Mouse (Mus musculus) megakaryocyte, adult 5-6 weeks (primary cell): ENCODE data around the gene N4bp1. TPM values are rescaled to one million over a fixed set of nuclear protein-coding genes. Genes with fewer than 3 reads are reported as not detected.
A peak's percentile ranks its signal among the peaks of the same experiment; 100 is the strongest.

Experiments
- ATAC-seq: 2 replicates; pipeline ENCODE4 v1.8.0; 2016; ENCODE audit warnings: mild to moderate bottlenecking, inconsistent platforms; ENCODE audit not compliant: poor library complexity, severe bottlenecking
- total RNA-seq, 2 experiments: library from RNA; stranded (forward) in 1 of 2; stranded (reverse) in 1 of 2; fragments of 153-499, 151-499 nt in 1 of 2; fragments of 221-1000, 200-1000 nt in 1 of 2; gene quantifications; 2 replicates each; pipeline versions ENCODE4 v1.2.3 to v1.2.4; 2015 to 2017

Gene N4bp1
- total RNA-seq, 2 experiments from 2014 or later: 27.2 to 36.1 TPM

DNA sequence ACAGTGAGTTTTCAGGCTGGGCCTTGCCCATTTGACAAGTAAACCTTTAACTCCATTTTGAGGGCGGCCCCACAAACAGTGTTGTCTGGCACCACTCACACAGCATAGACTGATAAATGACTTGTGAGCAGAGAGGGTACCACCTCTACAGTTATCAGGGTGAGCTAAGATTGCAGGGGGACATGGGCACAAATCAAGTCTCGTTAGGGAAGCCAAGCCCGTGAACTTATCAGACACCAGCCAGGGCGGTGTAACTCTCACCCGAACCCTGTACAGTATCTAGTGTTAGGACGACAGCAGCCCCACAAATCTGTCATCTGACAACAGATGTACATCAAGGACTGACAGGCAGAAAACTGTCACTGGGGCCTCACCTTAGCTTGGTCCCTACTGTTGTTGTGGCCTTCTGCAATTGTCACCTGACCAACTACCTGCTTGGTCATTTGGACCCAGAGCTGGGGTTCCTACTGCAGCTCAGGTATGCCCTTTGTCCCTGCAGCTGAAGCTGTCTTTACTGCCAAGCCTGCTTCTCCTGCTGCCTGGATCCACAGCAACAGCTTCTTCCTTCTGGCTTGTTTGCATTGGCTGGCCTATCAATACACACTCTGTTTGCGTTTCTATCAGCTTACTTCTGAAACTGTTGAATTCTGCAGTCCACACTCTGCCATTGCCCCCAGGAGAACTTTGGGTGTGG is 12.8 kb upstream of the N4bp1 start:
- ATAC-seq: no peak

GRCm38 (mm10) chr8:86895390-86895789 is 10.3 kb upstream of the N4bp1 start:
- peak; percentile 36 for ATAC-seq

DNA sequence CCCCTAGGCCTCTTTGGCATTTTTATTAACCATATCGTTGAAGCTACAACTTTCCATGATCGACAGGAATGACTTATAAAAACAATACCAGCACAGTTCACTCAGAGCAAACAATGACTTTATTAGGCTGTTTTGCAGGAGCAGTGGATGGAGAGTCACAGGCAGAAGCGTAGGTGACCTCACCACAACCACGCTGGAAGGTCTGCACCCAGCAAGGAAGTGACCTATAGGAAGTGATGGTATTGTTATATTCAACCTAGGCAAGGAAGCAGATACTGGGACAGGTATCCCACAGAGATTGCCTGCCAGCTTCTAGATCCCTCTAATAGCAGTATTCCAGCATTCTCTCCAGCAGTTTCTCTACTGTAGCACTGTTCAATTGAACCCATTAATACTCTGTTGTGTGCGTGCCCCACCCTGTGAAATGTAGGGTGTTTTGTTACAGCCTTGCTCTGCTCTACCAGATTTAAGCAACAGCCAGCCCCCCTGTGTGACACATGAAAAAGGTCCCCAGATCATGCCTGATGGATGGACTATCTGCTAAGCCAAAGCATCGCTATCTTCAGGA is 9.2 kb upstream of the N4bp1 start:
- ATAC-seq: no peak

DNA sequence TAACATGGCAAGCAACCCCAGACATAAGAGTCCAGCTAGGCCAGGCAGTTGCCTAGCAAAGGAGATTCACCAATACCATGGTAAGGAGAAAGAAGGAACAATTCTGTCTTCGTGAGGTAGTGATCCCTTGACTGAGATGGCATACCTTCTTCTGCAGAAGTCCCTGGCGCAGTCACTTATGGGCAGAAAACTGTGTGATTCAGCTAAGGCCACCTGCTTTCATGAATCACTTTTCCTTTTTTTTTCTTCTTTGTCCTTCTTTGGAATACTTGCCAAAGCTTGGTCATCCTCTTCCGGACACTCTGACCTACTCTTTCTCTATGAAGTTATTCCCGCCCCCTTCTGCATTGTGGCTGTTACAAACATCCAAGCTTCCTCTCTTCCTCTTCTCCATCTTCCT is 8.5 kb upstream of the N4bp1 start:
- no peak for ATAC-seq

GRCm38 (mm10) chr8:86891533-86891932 is 6.5 kb upstream of the N4bp1 start:
- ATAC-seq: peak; percentile 47

- peak; percentile 71 for ATAC-seq
Measured at GRCm38 (mm10) chr8:86888058-86888939, 3.2 kb upstream of the N4bp1 start.

DNA sequence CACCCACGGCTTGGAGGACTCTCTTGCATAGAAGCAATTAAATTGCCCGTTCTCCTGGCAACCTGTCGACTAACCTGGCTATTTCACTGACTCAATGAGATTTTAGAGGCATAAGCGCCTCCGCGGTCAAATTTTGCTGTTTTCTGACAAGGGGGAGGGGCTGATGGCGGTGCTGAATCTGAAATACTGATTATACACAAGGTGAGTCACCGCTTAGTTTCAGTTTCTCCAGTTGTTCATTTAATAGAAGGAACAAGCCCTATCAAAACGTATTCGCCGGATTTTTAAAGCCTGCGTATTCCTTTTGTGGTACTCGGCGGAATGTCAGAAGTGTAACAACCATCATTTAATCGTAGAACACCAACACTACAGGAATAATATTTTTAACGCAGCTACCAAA is 991 bp downstream of the N4bp1 start:
- ATAC-seq: no peak

DNA sequence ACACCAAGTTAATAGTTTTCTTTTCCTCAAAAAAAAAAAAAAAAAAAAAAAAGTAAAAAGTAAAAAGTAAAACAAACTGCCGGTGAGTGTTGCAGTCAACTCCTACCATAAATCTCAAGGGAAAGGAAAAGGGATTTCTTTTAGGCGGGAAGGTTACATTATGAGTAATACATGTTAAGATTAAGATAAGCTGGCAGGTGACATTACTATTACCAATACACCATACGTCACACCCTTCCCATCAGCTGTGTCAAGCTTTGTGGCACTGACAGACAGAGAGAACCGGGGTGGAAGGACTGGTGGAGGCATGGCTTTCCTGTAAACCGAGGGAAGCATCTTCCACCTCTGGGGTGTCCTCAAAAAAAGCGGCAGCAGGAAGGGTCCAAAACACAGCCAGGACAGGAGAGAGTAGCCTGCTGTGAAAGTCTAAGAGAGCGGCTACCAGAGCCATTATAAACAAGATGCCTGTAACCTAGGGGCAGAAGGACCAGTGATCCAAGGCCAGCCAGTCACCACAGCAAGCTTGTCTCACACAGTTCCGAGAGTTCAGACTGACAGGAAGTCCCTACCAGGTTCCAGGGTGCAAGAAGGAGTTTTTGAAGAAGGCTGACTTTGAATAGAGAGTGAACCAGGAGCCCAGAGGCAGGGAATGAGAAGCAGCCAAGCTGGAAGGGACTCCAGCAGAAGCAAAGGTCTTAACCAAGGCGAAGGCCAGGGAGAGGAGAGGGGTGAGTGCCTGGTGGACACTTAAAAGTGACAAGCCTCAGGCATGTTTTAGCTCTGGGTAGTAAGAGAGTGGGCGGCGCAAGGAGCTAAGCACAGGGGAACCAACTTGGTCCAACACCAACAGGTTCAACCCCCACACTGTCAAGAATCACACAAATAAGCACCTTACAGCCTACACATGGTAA is 2.2 kb downstream of the N4bp1 start:
- ATAC-seq: no peak

DNA sequence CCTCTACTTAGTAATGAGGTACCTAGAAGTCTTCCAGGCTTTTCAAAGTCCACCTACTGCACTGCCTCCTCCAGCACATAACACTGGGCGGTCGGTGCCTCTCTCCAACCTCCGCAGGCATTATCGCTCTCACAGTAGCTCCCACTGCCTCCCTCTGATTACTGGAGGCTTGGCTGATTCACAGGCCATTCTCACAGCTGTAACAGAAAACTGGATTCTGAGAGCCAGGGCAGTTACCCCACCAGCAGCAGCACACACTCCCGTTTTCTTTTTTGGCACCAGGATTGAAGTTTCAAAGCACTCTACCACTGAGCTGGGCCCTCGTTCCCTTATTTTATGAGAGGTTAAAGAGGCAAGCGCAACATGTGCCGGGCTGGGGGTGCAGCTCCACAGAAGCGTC is 3.1 kb downstream of the N4bp1 start:
- no peak for ATAC-seq

DNA sequence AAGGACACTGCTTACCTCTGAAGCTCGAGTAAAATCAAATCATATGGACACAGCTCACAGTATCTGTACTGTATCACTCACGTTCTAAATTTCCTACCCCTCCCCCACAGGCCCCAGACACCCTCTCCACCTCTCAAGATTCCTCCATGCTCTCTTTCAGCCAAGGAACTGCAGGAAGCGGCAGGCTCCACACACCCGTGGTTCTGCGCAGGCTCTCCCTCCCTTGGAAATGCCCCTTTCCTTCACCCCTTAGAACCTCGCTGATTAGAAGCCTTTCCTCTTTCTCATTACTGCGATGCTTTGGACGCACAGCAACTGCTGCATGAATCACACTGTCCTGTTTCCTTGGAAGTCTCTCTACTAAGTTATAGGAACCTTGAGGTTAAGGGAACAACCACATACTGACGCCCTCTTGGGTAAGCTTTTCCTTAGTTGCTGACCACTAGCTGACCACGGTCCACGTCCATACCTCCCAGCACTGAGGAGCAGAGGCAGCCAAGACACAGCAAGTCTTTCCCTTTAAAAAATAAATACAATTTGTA is 3.9 kb downstream of the N4bp1 start:
- ATAC-seq: 0 out of 2 replicates have a peak, but pooled peaks have one; percentile 4

DNA sequence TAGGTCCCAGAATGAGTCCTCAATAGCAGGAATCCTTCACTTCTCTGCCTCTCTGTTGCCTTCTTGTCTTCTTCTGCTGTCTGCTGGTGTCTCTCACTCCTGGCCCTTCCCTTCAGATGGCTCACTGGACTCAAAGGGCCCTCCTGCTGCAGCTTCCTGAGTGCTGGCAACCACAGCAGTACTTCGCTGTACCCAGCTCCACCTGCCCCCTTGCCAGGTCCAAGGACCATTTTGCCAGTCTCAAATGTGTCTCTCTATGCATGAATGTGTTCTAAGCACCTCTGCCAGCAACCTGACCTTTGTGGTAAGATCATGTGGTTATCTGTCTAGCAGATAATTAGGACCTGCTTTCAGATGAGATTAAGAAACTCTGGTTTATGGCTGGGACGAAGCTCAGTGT is 8.2 kb downstream of the N4bp1 start:
- ATAC-seq: no peak

DNA sequence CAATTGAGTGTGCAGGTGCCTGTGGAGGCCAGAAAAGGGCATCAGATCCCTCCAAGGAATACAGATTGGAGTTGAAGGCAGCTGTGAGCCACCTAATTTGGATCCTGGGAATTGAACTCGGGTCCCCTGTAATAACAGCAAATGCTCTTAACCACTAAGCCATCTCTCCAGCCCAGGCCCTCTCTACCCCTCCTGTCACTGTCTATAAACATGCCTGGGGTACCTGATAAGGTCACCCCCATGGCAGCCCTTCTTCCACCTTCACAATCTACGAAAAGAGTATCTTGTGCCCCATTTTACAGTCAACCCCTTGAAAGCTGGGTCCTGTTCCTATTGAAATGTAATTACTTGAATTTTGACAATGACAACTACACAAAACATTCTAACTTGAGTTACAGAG is 11.0 kb downstream of the N4bp1 start:
- no peak for ATAC-seq

GRCm38 (mm10) chr8:86873151-86873550 is 11.9 kb downstream of the N4bp1 start:
- ATAC-seq: peak; percentile 49

DNA sequence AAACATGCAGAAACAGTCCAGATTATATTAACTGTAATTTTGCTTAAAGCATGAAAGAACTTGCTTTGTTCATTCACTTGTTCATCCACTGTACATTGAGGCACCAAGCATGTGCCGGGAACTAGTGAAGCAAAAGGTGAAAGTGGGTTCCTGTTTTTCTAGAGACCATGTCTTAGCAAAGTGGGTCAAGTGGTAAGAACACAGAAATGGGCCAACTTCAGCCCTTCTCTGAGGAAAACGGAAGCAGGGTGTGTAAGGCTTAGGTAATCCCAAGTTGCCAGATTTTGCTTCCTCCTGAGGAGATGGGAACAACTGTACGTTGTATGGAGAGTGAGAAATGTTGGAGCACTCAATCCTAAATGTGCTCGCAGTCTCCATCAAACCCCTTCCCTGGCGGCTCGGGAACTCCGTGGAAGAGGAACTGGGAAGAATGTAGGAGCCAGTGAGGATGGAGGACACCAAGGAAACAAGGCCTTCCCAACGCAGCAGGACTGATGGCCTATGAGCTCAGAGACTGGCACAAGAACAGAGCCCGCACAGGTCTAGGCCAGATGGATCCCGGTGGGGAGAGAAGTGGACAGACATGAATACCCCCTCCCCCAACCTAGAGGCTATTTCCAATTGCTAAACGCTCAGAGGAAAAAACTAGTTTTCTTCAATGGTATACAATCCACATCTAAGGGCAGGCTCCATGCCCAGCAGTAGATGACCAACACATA is 12.8 kb downstream of the N4bp1 start:
- peak; percentile 79 for ATAC-seq

DNA sequence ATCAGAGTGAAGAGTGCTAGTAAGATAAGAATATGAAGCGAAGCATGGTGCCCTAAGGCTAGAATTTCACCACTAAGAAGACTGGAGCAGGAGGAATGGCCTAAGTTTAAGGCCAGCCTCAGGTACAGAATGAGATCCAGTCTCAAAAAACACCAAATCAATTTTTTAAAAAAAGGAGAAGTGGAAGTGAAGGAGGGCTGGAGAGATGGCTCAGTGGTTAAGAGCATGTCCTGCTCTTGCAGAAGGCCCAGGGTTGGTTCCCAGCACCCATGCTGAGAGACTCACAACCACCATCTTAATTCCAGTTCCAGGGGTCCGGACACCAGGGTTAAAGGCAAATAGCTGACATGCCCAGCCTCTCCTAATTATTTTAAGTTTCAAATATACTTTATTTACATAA is 13.6 kb downstream of the N4bp1 start:
- ATAC-seq: 0 out of 2 replicates have a peak, but pooled peaks have one; percentile 18

DNA sequence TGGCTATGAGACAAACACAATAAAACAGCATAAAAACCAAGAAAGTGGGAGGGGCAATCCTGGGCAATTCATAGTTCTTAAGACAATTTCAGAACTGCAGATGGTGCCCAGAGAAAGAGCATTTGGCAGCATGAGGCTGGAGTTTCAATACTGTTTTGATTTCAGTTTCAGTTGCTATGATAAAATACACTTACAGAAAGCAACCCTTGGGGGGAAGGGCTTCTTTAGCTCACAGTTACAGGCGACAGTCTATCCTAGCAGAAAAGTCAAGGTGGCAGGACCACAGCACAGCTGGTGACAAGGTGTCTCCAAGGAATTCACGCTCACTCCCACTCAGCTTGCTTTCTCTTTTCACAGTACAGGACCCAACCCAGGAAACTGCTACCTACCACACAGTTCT is 14.3 kb downstream of the N4bp1 start:
- ATAC-seq: peak; percentile 18; the same call in 1 of the 2 replicates

DNA sequence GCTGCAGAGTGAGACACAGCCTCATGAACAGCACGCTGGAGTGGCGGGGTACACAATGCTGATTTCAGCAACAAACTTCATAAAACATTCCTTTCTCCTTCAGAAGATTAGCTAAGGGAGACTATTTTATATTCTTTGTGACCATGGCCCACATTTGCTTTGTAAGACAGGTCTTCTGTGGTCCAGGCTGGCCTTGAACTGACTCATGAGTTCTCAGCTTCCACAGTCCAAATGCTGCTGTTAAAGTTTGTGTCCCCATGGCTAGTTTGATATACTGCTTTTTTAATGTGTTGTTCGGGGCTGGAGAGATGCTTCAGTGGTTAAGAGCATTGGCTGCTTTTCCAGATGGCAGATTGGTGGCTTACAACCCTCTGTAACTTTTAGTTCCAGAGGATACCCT is 17.0 kb downstream of the N4bp1 start:
- no peak for ATAC-seq

GRCm38 (mm10) chr8:86864764-86865163 is 20.3 kb downstream of the N4bp1 start:
- no peak for ATAC-seq

GRCm38 (mm10) chr8:86862837-86863236 is 22.2 kb downstream of the N4bp1 start:
- ATAC-seq: no peak
